Mouse (Mus musculus) cerebellum, adult 2 months (tissue): ENCODE results near the gene Olfr1350.

Experiments
- CTCF ChIP-seq: fragments of 200-500 bp; IDR thresholded peaks from 2 replicates; pipeline ENCODE4 v1.5.1; 2011; ENCODE audit warnings: low read depth, mild to moderate bottlenecking, control low read depth, low read length, moderate library complexity, borderline replicate concordance; ENCODE audit not compliant: insufficient read depth
- POLR2A ChIP-seq: fragments of 200-500 bp; IDR thresholded peaks from 2 replicates; pipeline ENCODE4 v1.6.1; 2011; ENCODE audit warnings: low read length, control low read depth, borderline replicate concordance; ENCODE audit not compliant: insufficient read depth

DNA sequence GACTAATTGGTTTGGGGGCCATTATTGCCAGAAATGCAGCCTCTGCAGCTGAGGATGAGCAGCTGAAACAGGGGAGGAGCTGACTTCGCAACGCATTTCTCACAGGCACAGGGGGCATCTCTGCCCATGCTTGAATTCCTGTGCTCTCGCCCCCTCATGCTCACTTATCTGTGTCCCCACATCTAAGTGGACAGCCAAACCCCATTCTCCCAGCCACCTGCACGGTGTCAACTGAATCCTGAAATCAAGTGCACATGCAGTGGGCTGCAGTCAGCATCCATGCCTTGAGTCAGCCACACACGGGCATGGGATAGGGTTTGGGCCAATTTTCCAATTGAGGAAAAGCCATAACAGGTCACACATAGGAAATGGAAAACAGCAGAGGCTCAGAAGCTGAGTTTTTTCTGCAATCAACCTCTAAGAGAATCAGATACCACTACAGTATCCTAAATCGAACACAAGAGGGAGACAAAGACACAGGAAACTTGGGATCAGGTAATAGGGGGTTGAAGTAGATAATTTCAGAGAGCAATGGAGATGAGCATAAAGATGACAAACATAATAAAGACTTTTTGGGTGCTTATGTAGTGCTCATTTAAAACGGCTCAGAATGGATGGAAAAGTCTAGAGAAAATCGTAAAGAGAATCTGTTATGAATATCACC is 21.6 kb downstream of the Olfr1350 start:
- no peak for TF ChIP-seq POLR2A
- no peak for TF ChIP-seq CTCF
